Mouse (Mus musculus) erythroblast, embryonic 14.5 days (primary cell): ENCODE data around the gene Pdf.

ENCODE experiments used
- GATA1 ChIP-seq: IDR thresholded peaks from 2 replicates; pipeline ENCODE4 v1.6.1; 2012; ENCODE audit warnings: low read length, inconsistent platforms, mixed read lengths
- TAL1 ChIP-seq: IDR thresholded peaks from 3 replicates; pipeline ENCODE4 v1.6.1; 2012; ENCODE audit warnings: low read length, inconsistent platforms, mixed read lengths

DNA sequence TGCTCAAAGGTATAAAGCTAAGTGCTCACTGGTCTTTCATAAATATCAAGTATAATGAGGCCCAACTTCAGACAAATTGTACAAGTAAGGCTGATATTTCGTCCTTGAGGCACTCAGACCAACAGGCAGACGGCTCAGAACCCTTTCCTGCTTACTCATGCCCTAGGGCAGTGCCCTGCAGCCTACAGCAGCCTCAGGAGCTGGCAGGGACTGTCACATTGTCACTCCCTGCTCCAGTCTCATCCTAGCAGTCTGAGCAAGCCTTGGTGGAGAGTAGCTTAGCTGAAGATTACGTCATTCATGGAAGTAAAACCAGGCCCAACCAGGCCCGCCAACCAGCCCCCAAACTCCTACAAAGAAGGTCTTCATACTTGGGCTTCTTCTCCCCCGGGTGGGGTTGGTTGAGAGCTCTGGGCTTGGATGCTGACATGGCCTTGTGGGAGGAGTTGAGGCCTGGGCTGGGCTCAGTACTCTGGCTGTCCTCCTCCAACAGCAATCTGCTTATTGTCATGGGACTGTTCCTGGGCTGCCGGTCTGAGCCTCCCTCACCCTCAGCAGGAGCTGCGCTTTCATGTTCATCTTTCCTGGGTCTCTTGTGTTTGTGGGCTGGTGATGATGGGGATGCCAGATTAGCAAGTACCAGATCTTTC lies 27.9 kb upstream of the Pdf start:
- TF ChIP-seq TAL1 (no peak), GATA1 (no peak)
